Mouse (Mus musculus) olfactory bulb, adult 2 months (tissue): ENCODE results near the gene Extl1. TPM values are rescaled to one million over a fixed set of nuclear protein-coding genes. Genes with fewer than 3 reads are reported as not detected.
"Not testable (repeated sequence)": the region's sequence is repeated elsewhere in the genome, so short reads cannot be mapped to it uniquely, and the experiment has no call there.

Source experiments
- H3K27ac ChIP-seq: fragments of 200-500 bp; 2 replicates; pipeline ENCODE4 v1.5.1; 2012; ENCODE audit warnings: low read depth, low read length; ENCODE audit not compliant: insufficient read depth
- H3K4me1 ChIP-seq: fragments of 200-500 bp; 2 replicates; pipeline ENCODE4 v1.6.1; 2012; ENCODE audit warnings: low read length; ENCODE audit not compliant: control insufficient read depth, insufficient read depth
- H3K4me3 ChIP-seq: fragments of 200-500 bp; 2 replicates; pipeline ENCODE4 v1.5.1; 2012; ENCODE audit warnings: mild to moderate bottlenecking, low read depth, low read length, moderate library complexity; ENCODE audit not compliant: insufficient read depth
- CTCF ChIP-seq: fragments of 200-500 bp; IDR thresholded peaks from 2 replicates; pipeline ENCODE4 v1.5.1; 2012; ENCODE audit warnings: low read depth, mild to moderate bottlenecking, low read length, moderate library complexity; ENCODE audit not compliant: insufficient read depth
- POLR2A ChIP-seq: fragments of 200-500 bp; IDR thresholded peaks from 2 replicates; pipeline ENCODE4 v1.6.1; 2012; ENCODE audit warnings: mild to moderate bottlenecking, low read depth, low read length, moderate library complexity; ENCODE audit not compliant: insufficient read depth
- WGBS: fragments of 180-500 bp; shearing (Covaris S2); methylation state at CpG from one replicate; pipeline ENCODE4 v1.1.7; 2018; 5-methylcytosine and 5-hydroxymethylcytosine counted together
- polyA plus RNA-seq: library from polyadenylated mRNA; stranded (reverse); fragments of >200 nt; gene quantifications from 2 replicates; pipeline ENCODE4 v1.2.4, GENCODE M21; 2012; ENCODE audit warnings: low replicate concordance; ENCODE audit not compliant: missing spikeins, insufficient read depth, insufficient read length

The Extl1 gene
- polyA plus RNA-seq, 1 experiment: not detected

- no peak overlapping the region for H3K4me3 ChIP-seq
- H3K4me1 ChIP-seq: peaks cover 13% of the 10 kb centered on the region
- whole genome bisulfite sequencing: 91% methylated on average over 15 of the region's 15 CpGs
- H3K27ac ChIP-seq: no peak overlapping the region
- no peak for TF ChIP-seq CTCF
- no peak for TF ChIP-seq POLR2A
Observed at GRCm38 (mm10) chr4:134345802-134346201, 37.8 kb downstream of the Extl1 start.

DNA sequence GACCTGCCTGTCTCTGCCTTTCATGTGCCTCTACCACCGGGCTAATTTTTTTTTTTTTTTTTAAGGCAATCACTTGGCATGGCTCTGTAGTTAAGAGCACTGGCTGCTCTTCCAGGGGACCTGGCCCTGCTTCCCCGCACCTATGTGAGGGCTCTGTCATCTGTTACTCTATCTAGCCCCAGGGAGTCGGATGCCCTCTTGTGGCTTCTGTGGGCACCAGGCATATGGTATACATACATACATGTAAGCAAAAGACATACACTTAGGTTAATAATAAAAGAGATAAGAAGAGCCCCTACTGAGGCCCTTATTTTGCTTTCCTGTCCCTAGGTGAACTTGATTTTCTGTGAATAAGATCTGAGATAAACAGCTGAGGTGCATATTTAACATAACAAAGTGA is 39.0 kb downstream of the Extl1 start:
- H3K27ac ChIP-seq: no peak overlapping the region
- no peak overlapping the region for H3K4me3 ChIP-seq
- no peak for TF ChIP-seq POLR2A
- TF ChIP-seq CTCF: no peak
- peaks cover 13% of the 10 kb centered on the region for H3K4me1 ChIP-seq
- WGBS: 69% methylated on average over 3 of the region's 3 CpGs

DNA sequence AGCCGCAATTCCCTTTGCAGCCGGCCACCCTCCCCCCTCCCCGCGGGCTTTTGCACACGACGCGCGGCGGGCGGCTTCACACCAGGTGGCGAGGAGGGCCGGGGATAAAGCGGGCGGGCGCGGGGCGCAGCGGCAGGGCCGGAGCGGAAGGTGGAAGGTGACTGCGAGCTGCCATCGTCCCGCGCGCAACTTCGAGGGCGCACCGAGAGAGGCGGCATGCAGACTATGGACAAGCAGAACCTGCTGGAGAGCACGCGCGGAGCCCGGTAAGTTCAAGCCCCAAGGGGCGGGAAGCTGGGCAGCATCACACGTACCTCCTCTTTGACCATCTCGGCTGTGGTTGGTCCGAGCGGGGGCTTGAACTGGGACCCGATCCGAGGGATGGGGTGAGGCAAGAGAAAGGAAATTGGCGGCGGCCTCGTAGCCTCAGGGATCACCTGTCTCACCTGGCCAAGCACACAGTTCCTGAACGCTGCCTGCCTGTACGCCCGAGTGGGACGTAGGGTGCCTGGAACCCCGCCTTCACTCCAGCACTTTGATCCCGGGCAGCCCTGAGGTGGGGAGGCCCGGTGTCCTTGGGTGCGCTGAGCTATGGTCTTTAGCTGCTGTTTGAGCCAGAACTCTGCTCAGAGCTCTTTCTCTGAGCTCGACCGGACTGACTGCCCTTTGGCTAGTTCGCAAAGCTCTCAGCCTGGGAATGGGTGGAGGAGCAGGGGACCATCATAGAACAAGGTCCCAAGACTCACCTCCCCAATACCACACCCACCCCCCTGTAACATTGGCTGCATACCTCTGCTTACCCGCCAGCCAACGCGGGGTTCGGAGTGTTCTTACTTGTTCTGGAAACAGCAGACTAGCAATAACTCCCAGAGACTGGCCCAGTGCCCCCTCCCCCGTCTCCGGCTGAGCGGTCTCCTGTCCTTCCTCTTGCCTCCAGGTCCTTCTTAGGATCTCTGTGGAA is 40.3 kb downstream of the Extl1 start, which contains the start of gene Slc30a2:
TSS of gene Slc30a2 (plus strand) at position 111 of the 961 bp plus-strand sequence.
- WGBS: 5% methylated on average over 61 of the region's 61 CpGs
- Histone ChIP-seq H3K27ac (no peak within 1 kb of the TSS), H3K4me3 (no peak within 1 kb of the TSS), H3K4me1 (peaks cover 13% of the 10 kb centered on the region)
- TF ChIP-seq POLR2A (no peak), CTCF (no peak)

DNA sequence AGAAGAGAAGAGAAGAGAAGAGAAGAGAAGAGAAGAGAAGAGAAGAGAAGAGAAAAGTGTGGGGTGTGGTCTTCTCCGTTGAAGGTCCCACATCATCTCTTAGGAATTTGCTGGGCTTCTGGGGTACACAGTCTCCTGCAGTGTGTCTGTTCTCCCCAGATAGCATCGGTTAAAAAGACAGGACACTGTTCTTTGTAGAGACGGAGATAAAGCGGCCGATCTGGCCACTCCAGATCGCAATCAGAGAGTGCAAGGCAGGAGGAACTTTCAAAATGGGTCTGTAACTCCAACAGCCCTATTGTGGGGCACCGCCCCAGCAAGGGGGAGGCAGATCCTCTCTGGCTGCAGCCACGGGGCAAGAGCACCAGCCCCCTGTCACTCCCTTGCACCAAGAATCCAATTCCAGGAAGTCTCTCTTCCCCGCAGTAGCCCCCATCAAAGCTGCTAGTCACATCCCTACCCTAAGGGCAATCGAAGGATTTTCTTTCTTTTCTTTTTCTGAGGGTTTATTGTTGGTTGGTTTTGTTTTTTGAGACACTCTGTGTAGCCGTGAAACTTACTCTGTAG is 41.4 kb downstream of the Extl1 start:
- WGBS: 54% methylated on average over 11 of the region's 11 CpGs
- H3K4me3 ChIP-seq: no peak overlapping the region
- no peak overlapping the region for H3K27ac ChIP-seq
- no peak for TF ChIP-seq CTCF
- no peak for TF ChIP-seq POLR2A
- peaks cover 13% of the 10 kb centered on the region for H3K4me1 ChIP-seq

DNA sequence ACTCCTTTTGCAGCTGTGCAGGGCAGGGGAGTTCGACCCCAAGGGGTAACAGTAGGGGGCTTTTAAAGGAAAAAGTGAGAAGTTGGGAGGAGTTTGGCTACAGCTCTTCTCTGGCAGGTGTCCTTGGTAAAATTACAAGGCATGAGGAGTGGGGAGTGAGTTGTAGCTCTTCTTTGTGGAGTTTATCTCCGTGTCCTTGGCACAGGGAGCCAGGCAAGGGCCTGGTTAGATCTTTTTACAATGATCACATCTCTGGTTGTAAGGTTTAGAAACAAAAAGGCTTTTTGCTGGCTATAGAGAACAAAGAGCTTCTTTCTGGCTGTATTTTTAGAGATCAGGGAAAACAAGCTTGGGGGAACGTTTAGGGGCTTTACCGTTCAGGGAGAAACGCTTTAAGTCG is 42.4 kb downstream of the Extl1 start:
- not testable (repeated sequence) for H3K4me3 ChIP-seq, H3K27ac ChIP-seq
- H3K4me1 ChIP-seq: peaks cover 13% of the 10 kb centered on the region
- WGBS: 32% methylated on average over 6 of the region's 6 CpGs

DNA sequence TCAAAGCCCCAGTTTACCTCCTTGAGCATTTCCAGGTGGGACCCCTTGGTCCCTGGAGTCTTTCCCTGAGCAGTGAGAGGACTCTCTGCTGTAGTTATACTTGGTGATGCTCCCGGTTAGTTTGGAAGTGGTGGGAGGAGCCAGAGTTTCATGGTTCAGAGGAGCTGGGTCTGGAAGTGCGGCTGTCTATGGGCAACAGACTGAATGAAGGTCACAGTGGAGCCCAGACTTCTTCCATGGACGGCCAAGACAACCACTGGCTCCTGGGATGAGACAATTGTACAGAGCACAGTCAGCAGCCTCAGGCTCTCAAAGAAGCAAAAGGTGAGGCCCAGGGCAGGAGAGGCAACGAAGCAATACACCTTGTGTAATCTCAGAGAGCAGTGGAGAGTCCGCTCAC is 53.4 kb downstream of the Extl1 start:
- TF ChIP-seq CTCF: no peak
- TF ChIP-seq POLR2A: no peak
- 69% methylated on average over 5 of the region's 5 CpGs for WGBS
- no peak overlapping the region for H3K27ac ChIP-seq
- H3K4me1 ChIP-seq: 0 out of 2 replicates have a peak, but pooled peaks cover 4% of the 10 kb centered on the region
- H3K4me3 ChIP-seq: no peak overlapping the region

- H3K4me3 ChIP-seq: no peak overlapping the region
- 83% methylated on average over 8 of the region's 8 CpGs for WGBS
- TF ChIP-seq POLR2A (no peak), CTCF (no peak)
- 0 out of 2 replicates have a peak, but pooled peaks cover 4% of the 10 kb centered on the region for H3K4me1 ChIP-seq
- H3K27ac ChIP-seq: no peak overlapping the region
Observed at GRCm38 (mm10) chr4:134328832-134329231, 54.8 kb downstream of the Extl1 start.

DNA sequence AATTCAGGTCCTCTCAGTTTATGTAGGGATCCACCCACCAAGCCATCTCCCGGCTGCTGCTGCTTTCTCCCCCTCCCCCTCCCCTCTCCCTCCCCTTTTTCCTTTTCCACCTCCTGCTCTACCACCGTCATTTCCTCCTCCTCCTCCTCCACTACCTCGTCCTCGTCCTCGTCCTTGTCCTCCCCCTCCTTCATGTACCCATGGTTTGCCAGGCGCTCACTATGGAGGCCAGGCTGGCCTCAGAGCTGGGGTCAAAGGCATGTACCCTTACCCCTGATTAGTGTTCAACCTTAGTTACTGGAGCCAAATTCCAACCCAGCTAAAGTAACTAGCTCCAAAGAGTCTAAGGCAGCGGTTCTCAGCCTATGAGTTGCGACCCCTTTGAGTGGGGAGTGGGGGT is 55.5 kb downstream of the Extl1 start:
- H3K4me3 ChIP-seq: no peak overlapping the region
- H3K4me1 ChIP-seq: 0 out of 2 replicates have a peak, but pooled peaks cover 4% of the 10 kb centered on the region
- WGBS: 57% methylated on average over 8 of the region's 8 CpGs
- no peak overlapping the region for H3K27ac ChIP-seq
- TF ChIP-seq CTCF (no peak), POLR2A (no peak)

DNA sequence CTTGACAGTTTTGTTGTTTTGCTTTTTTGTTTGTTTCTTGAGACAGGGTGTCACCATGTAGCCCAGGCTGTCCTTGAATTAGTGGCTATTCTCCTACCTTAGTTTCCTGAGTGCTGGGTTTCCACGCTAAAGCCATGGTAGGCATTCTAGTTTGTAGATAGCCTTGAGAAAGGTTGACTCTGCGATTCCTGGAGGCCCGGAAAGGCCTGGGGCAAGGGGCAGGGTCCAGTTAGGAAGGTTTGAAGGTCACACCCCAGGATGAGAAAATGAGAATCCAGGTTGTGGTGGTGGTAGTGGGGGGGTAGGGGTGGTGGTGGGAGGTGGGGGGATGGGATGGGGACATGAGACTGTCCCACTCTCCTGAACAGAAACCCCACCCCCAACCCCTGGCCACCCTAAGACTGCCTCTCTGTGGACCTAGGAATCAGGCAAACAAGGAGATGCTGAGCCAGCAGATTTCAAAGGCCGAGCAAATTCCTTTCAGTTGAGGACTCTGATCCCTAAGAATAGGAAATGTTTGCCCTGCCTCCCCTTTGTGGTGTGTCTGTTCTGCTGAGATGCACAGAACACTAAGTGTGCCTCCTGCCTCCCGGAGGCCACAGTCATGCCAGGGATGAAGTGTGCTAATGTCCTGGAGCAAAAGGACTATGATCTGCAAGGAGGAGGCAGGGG is 56.7 kb downstream of the Extl1 start:
- no peak for TF ChIP-seq POLR2A
- TF ChIP-seq CTCF: no peak
- WGBS: 73% methylated on average over 5 of the region's 5 CpGs
- no peak overlapping the region for H3K27ac ChIP-seq

More for the DNA sequence above, 56.7 kb downstream of the Extl1 start:
- Histone ChIP-seq H3K4me1 (0 out of 2 replicates have a peak, but pooled peaks cover 4% of the 10 kb centered on the region), H3K4me3 (no peak overlapping the region)
